Mouse (Mus musculus): Measurements from ENCODE around the gene Rapgef2.

Rapgef2 gene

DNA sequence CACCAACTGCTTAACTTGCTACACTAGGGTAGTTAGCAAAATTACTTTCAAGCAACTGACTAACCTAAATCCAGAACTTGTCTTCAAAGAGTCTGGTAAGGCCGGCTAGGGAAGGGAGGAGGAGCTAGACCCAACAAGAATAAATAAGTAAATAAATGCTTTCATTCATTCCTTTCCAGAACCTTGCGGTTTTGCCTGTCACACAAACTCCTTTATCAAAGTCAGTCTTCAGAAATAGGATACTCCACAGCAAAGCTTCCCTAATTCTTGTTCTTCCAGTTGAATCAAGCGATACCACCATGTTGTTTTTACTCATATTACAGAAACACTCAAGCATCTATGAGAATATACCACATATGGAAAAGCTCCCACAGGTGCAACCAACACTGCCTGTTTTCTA is 2.3 kb downstream of the Rapgef2 start:
- DNase-seq (ENCODE audit: extremely low spot score, low spot score) = no peak

DNA sequence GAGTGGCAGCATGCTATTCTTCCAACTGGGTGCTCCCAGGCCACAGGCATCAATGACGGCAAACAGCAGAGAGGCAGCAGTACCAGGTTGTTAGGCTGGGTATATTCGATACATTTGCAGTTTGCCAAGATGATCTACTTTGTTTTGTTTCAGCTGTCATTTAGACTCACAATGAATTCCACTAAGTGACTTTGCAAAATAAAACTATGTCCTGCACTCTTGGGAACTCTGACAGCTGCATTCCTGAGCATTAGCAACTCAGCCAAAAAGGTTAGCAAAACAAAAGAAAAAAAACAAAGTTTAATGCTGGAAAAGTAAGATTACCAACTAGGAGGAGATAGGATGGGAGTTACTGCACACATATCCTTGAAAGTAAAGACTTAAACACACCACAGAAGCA is 3.3 kb downstream of the Rapgef2 start:
- no peak for DNase-seq (ENCODE audit: extremely low spot score, low spot score)

DNA sequence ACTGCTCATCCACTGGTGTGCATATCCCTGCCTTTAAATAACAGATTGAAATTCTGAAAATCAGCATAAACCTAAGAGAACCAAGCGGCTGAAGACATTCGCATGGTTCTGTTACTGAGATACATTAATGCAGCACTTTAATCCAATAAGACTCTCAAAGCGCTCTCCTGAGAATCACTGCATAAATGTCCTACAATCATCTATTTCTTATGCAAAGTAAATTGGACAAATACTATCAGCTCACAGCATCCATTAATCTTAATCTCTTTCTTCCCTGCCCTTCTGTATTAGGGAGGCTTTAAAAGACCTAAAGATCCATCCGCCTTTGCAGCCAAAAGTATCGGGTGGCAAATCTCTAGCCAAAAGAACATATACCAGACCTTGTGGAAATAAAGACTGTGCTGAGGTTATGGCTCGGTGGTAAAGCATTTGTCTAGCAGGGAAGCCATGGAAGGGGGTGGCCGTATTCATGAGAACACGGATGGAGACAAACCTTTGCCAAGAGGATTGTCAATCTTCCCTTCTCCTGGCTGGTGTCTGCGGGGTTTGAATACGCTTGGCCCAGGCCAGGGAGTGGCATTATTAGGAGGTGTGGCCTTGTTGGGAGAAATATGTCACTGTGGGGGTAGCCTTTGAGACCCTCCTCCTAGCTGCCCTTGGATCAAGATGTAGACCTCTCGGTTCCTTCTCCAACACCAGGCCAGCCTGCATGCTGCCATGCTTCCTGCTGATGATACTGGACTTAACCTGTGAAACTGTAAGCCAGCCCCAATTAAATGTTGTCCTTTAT is 10.3 kb downstream of the Rapgef2 start:
- no peak for DNase-seq (ENCODE audit: extremely low spot score, low spot score)

DNA sequence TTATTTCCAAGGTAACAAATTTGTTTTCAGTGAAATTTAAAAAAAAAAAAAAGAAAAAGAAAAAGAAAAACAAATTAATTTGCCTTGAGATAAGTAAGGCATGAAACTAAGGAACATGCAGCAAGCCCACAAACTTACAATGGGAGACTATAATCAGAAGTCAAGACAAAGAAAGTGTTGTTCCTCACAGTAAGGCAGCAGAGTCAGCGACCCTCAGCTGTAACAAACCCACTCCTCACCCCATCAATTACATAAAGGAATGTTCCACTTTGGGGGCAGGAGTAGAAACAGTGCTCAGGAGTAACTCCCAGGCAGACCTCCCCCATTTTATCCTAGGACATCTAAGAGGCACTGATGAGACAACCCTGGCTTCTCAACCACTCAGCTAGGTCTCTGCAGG is 13.0 kb downstream of the Rapgef2 start:
- no peak for DNase-seq (ENCODE audit: extremely low spot score, low spot score)

DNA sequence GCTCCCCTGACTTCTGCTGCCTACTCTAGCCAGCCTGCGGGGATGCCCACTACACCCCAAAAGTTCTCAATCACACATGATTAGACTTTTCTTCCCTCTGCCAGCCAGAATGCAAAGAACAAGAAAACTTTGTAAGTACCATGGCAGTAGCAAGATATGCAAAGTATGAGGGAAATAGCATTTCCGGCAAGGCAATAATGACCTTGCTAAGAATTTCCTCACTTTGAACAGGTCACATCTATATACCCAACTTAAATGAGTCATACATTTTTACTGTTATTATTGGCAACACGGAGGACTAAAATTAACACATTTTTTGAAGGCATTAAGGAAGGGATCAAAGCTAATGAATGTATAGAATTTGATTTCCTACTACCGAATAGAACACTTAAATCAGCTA is 13.4 kb downstream of the Rapgef2 start:
- DNase-seq (ENCODE audit: extremely low spot score, low spot score) = no peak

DNA sequence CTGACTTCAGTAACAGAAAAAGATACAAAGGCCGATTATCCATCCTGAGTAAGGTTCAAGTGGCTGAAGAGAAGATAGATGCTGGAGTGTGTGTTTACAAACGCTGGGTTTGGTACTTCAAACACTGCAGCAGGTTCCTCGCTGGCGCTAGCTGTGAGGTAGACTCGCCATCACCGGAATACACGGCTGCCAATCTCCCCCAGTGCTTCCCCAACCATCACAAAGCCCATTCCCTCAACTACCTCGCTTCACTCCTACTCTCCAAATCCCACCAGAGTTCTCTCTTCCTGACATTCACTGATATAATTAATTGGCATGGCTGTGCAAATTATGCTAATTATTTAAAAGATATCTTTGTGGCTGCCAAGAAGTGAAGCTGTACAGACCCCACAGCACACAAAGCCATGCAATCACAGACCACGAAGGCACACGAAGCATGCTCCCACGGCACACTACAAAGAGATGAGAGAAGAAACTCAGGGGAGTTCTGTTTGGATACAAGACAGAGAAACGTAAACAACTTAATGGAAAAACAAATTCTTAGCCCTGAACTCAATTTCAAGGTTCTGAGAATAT is 15.2 kb downstream of the Rapgef2 start:
- DNase-seq (ENCODE audit: extremely low spot score, low spot score) = no peak

DNA sequence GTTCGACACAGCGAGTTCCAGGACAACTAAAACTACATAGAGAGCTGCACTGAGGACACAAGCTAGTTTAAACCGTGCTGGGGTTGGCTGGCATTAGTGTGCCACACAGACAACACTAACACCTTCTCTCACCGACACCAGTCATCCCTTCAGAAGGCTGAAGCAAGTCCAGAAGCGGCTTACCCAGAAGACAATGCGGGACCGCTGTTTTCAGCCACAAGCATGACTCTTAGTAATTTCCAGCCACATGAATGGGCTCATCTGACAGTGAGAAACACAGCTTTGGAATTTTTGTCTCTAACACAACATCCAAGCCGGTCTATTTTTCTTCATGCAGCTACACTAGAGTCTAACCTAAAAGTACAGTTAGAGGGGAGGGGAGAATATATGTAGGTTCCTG is 16.4 kb downstream of the Rapgef2 start:
- DNase-seq (ENCODE audit: extremely low spot score, low spot score) = no peak

DNA sequence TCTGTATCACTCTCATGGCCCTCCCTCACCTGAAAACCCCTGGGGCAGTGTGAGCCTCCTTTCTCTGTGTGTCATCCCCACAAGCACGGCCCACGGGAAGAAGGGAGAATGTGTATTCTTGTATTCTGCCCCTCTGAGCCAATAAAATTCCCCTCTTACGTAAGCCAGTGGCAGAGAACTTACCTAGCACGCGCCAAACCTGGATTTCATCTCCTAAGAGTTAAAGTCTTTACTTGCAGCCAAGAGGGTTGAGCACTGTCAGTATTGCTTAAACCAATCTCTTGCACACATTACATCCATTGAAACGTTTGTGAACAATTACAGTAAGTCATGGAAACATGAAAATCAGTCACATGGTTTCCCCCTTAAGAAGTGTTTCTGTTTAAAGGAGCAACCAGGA is 19.3 kb downstream of the Rapgef2 start:
- no peak for DNase-seq (ENCODE audit: extremely low spot score, low spot score)

DNA sequence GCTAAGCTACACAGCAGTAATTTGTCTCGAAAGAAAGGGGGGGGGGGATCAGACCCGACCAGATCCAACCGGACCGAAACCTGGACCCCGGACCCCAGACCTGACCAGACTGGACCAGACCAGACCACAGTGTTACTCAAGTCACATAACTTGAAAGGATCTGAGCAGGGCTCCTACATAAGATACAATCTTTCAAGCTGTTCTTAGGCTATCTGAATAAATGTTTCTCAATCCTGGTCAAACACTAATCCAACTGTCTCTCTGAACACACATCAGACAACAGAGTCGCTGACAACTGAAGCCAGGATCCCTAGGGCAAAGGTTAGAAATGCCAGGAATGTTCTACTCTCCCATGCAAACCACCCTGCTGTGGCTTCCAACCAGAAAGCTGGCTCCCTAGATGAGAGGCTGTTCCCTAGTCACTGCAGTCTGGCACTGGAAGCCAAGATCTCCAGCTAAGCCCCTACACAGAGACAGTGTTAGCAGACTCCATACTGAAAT is 24.5 kb downstream of the Rapgef2 start:
- DNase-seq (ENCODE audit: extremely low spot score, low spot score) = no peak

DNA sequence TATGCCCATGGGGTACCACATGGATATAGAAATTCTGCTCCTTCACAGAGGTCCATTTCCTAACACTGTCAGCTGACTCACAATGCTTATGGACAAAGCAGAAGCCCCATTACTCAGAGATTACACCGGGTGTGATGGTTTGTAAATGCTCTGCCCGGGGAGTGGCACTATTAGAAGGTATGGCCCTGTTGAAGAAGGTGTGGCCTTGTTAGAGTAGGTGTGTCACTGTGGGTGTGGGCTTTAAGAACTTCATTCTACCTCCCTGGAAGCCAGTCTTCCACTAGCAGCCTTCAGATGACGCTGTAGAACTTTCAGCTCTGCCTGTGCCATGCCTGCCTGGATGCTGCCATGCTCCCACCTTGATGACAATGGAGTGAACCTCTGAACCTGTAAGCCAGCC is 32.3 kb downstream of the Rapgef2 start:
- DNase-seq (ENCODE audit: extremely low spot score, low spot score) = no peak

DNA sequence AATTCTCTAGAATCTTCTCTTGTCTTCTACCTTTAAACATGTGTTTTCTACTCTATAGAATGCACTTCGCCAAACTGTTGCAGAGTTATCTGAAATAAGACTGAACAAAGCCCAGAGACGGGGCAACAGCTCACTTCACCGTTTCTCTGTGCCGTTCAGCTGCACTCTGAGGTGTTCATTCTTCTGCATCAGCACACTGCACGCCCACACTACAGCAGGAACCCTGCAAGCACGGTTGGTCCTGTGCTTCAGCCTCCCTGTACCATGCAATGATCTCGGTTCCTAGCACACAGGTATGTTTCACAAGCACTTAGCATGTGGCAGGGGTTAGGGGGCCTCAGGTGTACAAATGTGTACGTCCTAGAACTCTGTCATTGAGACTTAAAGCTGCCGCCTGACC is 32.9 kb downstream of the Rapgef2 start:
- DNase-seq (ENCODE audit: extremely low spot score, low spot score) = no peak

DNA sequence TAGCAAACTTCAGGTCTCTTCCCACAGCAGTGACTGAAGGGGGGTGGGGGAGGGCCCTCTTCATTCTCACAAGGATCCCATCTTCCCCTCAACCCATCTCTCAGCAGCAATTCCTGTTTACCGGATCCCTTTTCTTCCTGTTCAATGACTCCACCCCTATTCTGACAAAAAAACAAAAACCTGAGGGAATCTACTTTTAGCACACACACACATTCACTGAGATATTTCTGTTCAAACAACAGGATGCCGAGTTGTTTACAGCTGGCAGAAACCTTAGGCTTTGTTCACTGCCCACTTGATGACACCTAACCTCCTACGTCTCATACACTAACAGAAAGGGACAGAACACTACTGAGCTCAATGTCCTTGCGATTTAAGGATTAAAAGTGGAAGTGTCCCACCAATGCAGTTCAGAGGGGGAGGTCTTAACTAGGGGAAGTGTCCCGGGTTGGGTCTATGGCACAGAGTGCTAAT is 33.4 kb downstream of the Rapgef2 start:
- no peak for DNase-seq (ENCODE audit: extremely low spot score, low spot score)

DNA sequence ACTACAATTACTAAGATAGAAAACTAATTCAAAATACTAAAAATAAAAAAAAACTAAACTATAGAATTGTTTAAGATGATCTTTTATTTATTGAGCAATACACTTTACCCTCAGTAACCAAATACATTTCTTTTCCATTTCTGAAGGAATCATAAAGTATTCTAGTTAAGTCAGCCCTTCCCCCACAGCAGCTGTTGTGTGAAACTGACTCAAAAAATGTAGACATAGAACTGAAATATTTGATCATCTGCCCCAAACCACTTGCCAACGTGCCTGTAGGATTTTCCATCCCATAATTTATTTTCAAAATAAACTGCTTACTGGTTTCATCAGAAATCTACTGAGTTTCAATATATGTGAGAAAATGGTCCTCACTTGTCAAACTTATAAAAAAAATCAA is 36.4 kb downstream of the Rapgef2 start:
- no peak for DNase-seq (ENCODE audit: extremely low spot score, low spot score)

DNA sequence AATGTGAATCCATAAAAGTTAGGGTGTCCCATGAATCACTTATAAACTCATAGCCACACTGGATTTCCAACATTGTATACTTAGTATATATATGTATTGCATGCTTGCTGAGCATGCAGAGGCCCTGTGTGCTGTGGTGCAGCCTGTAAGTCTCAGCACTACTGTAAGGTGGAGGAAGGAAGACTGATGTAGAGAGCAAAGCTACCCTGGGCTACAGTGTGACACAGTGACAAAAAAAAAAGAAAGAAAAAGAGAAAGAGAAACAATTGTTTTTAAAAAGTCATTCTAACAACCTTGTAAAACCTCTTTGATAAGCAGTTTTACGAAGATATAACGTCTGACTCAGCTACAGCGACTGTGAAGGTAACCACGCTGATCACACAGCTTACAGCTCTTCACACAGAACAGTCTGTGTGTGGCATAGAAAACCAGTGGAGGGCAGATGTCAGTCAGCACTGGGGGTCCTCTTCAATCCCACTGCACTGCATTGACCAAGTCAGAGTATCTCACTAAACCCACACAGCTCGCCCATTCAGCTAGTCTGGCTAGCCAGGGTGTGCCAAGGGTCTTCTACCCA is 37.6 kb downstream of the Rapgef2 start:
- no peak for DNase-seq (ENCODE audit: extremely low spot score, low spot score)

DNA sequence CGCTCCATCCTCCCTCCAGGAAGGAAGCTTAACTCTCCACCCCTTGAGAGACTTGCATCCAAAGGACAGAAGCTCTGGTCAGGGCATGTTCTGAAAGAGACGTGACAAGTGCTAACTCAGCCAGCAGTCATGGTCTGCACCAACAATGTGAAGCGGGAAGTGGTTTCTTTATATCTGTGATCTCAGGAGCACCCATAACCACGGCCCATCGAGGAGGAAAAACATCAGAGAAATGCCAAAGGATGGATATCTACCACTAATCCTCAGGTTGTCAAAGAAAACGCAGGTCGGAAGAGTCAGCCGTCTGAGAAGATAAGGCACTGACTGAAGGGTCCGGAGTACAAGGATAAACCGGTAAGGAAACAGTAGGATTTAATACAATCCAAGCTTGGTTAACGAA is 38.1 kb downstream of the Rapgef2 start:
- DNase-seq (ENCODE audit: extremely low spot score, low spot score) = no peak

DNA sequence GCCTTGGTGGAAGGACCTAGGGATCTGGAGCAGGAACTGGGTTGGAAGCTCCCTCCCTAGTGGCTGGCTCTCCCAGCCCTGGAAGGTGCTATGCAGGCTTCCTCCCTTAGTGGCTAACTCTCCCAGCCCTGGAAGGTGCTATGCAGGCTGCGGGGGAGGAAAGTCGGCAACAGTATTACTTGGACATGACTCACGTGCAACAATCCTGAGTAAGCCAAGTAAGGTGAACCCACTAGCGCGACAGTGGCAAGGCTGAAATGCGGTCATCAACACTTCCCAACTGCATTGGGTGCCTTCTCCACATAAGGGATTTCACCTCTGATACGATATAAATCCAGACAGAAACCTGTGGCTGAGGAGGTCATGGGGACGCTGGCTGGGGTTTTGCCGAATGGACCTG is 42.0 kb downstream of the Rapgef2 start:
- DNase-seq (ENCODE audit: extremely low spot score, low spot score) = no peak

DNA sequence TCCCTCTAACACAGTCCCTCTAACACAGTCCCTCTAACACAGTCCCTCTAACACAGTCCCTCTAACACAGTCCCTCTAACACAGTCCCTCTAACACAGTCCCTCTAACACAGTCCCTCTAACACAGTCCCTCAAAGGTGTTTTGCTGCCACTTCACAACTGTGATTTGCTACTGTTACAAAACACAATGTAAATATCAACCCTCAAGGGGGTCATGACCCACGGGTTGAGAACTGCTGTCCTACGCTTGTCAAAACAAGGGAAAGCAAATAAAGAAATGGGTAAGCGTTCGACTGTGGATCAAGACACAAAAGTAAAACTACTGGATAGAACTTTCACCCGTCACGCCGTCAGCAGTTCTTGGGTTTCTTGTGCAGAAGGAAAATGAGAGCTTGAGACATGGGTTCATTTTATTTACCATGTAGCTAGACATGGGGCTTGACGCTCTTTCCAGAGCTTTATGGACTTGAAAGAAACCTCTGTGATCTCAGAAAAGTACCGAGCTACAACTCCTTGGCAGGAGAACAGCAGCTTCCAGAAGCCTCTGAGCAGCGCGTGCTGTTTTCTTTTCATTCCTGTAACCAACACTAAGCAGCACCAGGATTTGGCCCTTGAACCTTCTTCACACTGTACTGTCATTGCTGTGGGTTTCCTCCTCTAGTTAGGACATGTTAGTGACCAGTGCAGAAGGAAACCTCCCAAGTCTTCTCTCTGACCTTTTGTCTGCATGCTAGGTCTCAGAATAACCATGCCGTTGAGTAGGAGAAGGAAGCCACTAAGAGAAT is 43.2 kb downstream of the Rapgef2 start:
- DNase-seq (ENCODE audit: extremely low spot score, low spot score) = no peak

DNA sequence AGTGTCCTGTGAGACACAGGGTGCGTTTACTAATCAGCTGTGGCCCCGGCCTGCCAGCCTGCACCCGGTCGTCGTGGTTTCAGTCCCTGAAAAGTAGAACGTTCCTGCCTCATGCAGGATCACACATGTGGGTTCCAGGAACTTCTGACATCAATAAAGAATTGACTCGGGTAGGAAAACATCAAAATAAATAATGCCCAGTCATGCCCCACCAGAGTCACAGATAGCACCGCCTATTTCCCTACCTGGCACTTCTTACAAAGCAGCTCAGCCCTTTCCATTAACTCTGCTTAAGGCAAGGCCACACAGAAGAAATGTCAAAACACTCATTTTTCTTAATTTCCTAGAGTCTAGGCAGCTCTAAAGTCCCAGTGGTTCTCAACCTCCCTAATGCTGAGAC is 44.0 kb downstream of the Rapgef2 start:
- no peak for DNase-seq (ENCODE audit: extremely low spot score, low spot score)

DNA sequence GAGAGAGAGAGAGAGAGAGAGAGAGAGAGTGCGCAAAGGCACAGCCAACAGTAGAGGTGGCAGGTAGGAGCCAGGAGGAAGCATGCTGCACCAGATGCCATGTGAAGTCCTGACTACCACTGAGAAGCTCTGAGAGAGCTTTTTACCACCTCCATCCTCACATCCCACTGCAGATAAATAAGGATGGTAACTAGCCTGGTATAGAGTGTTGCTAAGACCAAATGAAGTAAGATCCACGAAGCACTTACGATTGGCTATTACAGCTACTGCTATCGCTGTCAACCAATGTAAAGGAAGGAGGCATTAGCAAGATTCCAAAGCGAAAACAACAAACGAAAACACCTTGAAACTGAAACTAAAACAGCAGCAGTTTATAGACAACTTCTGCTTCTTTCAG is 47.3 kb downstream of the Rapgef2 start:
- no peak for DNase-seq (ENCODE audit: extremely low spot score, low spot score)

DNA sequence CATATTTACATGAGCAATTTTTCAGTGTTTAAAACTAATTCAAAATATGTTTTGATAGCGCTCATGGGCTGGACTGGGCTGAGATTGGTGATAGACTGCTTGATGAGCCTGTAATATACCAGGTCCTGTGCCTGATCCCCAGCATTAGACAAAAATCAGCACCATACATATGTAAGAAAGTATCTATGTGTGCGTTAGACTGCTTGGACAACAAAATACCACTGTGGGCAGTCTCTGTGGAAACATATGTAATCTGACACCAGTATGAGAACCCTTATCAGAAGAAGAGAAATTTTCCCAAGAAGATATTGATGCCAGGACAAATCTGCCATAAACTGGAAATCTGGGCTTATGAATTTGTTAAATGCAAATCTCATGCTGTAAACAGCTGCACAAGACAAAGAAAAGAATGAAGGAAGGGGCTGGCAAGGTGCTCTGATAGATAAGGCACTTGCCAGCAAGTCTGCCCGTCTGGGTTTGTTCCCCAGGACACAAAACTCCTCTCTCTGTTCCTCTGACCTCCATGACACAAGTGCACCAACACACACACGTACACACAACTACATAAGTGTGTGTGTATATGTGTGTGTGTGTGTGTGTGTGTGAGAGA is 47.8 kb downstream of the Rapgef2 start:
- no peak for DNase-seq (ENCODE audit: extremely low spot score, low spot score)

DNA sequence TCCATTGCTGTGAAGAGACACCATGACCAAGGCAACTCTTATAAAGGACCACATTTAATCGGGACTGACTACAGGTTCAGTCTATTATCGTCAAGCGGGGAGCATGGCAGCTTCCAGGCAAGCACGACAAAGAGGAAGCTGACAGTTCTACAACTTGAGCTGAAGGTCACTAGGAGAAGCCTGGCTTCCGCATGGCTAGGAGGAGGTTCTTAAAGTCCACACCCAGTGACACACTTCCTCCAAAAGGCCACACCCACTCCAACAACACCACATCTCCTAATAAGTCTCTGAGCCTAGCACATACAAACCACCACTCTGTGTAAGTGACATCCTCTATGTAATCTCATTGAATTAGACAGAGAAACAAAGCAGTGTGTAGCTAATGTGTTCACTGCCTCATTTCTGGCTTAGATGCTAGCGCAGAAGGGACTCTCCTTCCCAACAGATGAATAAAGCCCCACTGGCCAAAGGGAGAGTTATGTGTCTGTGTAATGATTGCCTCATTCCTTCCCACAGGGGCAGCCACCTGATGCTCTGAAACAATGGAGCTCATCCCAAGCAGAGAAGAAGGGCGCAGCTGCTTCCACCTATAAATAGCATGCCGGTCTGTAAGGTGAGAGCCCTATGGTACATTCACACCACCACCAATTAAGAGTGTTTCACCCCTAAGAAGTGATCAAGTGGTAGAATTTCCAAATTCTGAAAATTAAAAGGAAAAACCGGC is 48.5 kb downstream of the Rapgef2 start:
- no peak for DNase-seq (ENCODE audit: extremely low spot score, low spot score)
